Mouse (Mus musculus) testis, adult 2 months (tissue): ENCODE measurements around the gene Galns.

Experiments used
- CTCF ChIP-seq: fragments of 200-500 bp; IDR thresholded peaks from 2 replicates; pipeline ENCODE4 v1.5.1; 2012; ENCODE audit warnings: low read depth, mild to moderate bottlenecking, inconsistent platforms, low read length, moderate library complexity; ENCODE audit not compliant: control insufficient read depth, insufficient read depth, insufficient replicate concordance
- POLR2A ChIP-seq: fragments of 200-500 bp; IDR thresholded peaks from 2 replicates; pipeline ENCODE4 v1.6.1; 2012; ENCODE audit warnings: low read depth, mild to moderate bottlenecking, inconsistent platforms, low read length, moderate library complexity; ENCODE audit not compliant: control insufficient read depth

- TF ChIP-seq POLR2A (no peak), CTCF (no peak)
These were observed 1.1 kb downstream of the Galns start for GRCm38 (mm10) chr8:122610209-122610608.
